Mouse (Mus musculus) embryonic facial prominence, embryonic 15.5 days (tissue): ENCODE results near the gene Mapkapk3. TPM values are rescaled to one million over a fixed set of nuclear protein-coding genes. Genes with fewer than 3 reads are reported as not detected.

Experiments used
- ATAC-seq: fragments of 200-750 bp; cut with Nextera tagmentation; 2 replicates; pipeline ENCODE4 v1.8.0; 2017; ENCODE audit warnings: low read depth, moderate TSS enrichment; ENCODE audit not compliant: insufficient number of reproducible peaks, low FRiP score, low TSS enrichment
- H3K27ac ChIP-seq: fragments of 300-500 bp; sonication (generic); replicated peaks from 2 replicates; pipeline ENCODE4 v1.5.1; 2015; ENCODE audit warnings: mild to moderate bottlenecking, inconsistent platforms
- H3K27me3 ChIP-seq: fragments of 300-500 bp; sonication (generic); 2 replicates; pipeline ENCODE4 v1.6.1; 2015; ENCODE audit warnings: inconsistent platforms
- H3K36me3 ChIP-seq: fragments of 300-500 bp; sonication (generic); 2 replicates; pipeline ENCODE4 v1.6.1; 2015; ENCODE audit warnings: mild to moderate bottlenecking, inconsistent platforms
- H3K4me1 ChIP-seq: fragments of 300-500 bp; sonication (generic); 2 replicates; pipeline ENCODE4 v1.6.1; 2015; ENCODE audit warnings: inconsistent platforms
- H3K4me2 ChIP-seq: fragments of 300-500 bp; sonication (generic); replicated peaks from 2 replicates; pipeline ENCODE4 v1.6.1; 2015; ENCODE audit warnings: mild to moderate bottlenecking, inconsistent platforms
- H3K4me3 ChIP-seq: fragments of 300-500 bp; sonication (generic); replicated peaks from 2 replicates; pipeline ENCODE4 v1.5.1; 2015; ENCODE audit warnings: mild to moderate bottlenecking, inconsistent platforms
- H3K9ac ChIP-seq: fragments of 300-500 bp; sonication (generic); 2 replicates; pipeline ENCODE4 v1.6.1; 2015; ENCODE audit warnings: inconsistent platforms
- H3K9me3 ChIP-seq: fragments of 300-500 bp; sonication (generic); replicated peaks from 2 replicates; pipeline ENCODE4 v1.6.1; 2016; ENCODE audit warnings: inconsistent platforms
- WGBS: fragments of 180-500 bp; shearing (Covaris S2); methylation state at CpG from one replicate; pipeline ENCODE4 v1.1.7; 2015; 5-methylcytosine and 5-hydroxymethylcytosine counted together
- polyA plus RNA-seq: library from polyadenylated mRNA; unstranded; fragments of >200 nt; fragmentation: Nextera tagmentation; extraction: Ambion mirVana; gene quantifications from 2 replicates; pipeline ENCODE4 v1.2.1, GENCODE M21; 2015

Mapkapk3 gene
- polyA plus RNA-seq, 1 experiment from 2014 or later = 24.0 TPM

GRCm38 (mm10) chr9:107288711-107289110 lies 966 bp downstream of the Mapkapk3 start:
- 22% methylated on average over 8 of the region's 8 CpGs for WGBS
- Histone ChIP-seq H3K4me1 (peaks cover 18% of the 10 kb centered on the region; the same call in 1 of the 2 replicates), H3K27ac (peak overlapping the region; percentile 86), H3K9me3 (no peaks in the 10 kb centered on the region), H3K4me3 (peak overlapping the region; percentile 53), H3K36me3 (no peaks in the 10 kb centered on the region), H3K27me3 (0 out of 2 replicates have a peak, but pooled peaks cover 8% of the 10 kb centered on the region), H3K4me2 (peak overlapping the region; percentile 94), H3K9ac (no peak overlapping the region)
- no peak for ATAC-seq

GRCm38 (mm10) chr9:107288105-107288650 lies 1.5 kb downstream of the Mapkapk3 start:
- WGBS = 85% methylated on average over 14 of the region's 14 CpGs
- ATAC-seq = no peak
- H3K27me3 ChIP-seq = 0 out of 2 replicates have a peak, but pooled peaks cover 7% of the 10 kb centered on the region
- H3K27ac ChIP-seq = no peak overlapping the region
- H3K36me3 ChIP-seq = no peaks in the 10 kb centered on the region
- H3K9ac ChIP-seq = no peak overlapping the region
- peaks cover 18% of the 10 kb centered on the region; the same call in 1 of the 2 replicates for H3K4me1 ChIP-seq
- peak overlapping the region; percentile 53 for H3K4me3 ChIP-seq
- H3K9me3 ChIP-seq = no peaks in the 10 kb centered on the region
- H3K4me2 ChIP-seq = peak overlapping the region; percentile 94

- Histone ChIP-seq H3K9me3 (no peaks in the 10 kb centered on the region), H3K27me3 (0 out of 2 replicates have a peak, but pooled peaks cover 4% of the 10 kb centered on the region), H3K4me1 (peaks cover 18% of the 10 kb centered on the region; the same call in 1 of the 2 replicates), H3K27ac (no peak overlapping the region), H3K9ac (no peak overlapping the region), H3K36me3 (no peaks in the 10 kb centered on the region), H3K4me3 (no peak overlapping the region), H3K4me2 (no peak overlapping the region)
- WGBS = 65% methylated on average over 2 of the region's 2 CpGs
- ATAC-seq = no peak
Observed at GRCm38 (mm10) chr9:107287294-107287693, 2.4 kb downstream of the Mapkapk3 start.

- no peak overlapping the region for H3K27ac ChIP-seq
- WGBS = 29% methylated on average over 3 of the region's 3 CpGs
- H3K27me3 ChIP-seq = no peaks in the 10 kb centered on the region
- no peak overlapping the region for H3K9ac ChIP-seq
- H3K4me1 ChIP-seq = peaks cover 22% of the 10 kb centered on the region
- H3K4me3 ChIP-seq = no peak overlapping the region
- no peak for ATAC-seq
- no peaks in the 10 kb centered on the region for H3K9me3 ChIP-seq
- H3K36me3 ChIP-seq = no peaks in the 10 kb centered on the region
- no peak overlapping the region for H3K4me2 ChIP-seq
Observed at GRCm38 (mm10) chr9:107285009-107285408, 4.7 kb downstream of the Mapkapk3 start.

GRCm38 (mm10) chr9:107282951-107283350 lies 6.7 kb downstream of the Mapkapk3 start:
- no peak overlapping the region for H3K4me3 ChIP-seq
- no peak overlapping the region for H3K27ac ChIP-seq
- no peak overlapping the region for H3K9ac ChIP-seq
- no peak for ATAC-seq
- H3K27me3 ChIP-seq = no peaks in the 10 kb centered on the region
- 73% methylated on average over 9 of the region's 9 CpGs for WGBS
- no peaks in the 10 kb centered on the region for H3K9me3 ChIP-seq
- peaks cover 28% of the 10 kb centered on the region for H3K4me1 ChIP-seq
- H3K4me2 ChIP-seq = no peak overlapping the region
- H3K36me3 ChIP-seq = no peaks in the 10 kb centered on the region

GRCm38 (mm10) chr9:107281241-107281987 lies 8.3 kb downstream of the Mapkapk3 start:
- Histone ChIP-seq H3K9ac (no peak overlapping the region), H3K36me3 (no peaks in the 10 kb centered on the region), H3K4me3 (no peak overlapping the region), H3K9me3 (no peaks in the 10 kb centered on the region), H3K27me3 (no peaks in the 10 kb centered on the region), H3K4me1 (peaks cover 27% of the 10 kb centered on the region), H3K27ac (no peak overlapping the region), H3K4me2 (no peak overlapping the region)
- WGBS = 83% methylated on average over 5 of the region's 5 CpGs
- ATAC-seq = no peak

GRCm38 (mm10) chr9:107280322-107281027 lies 9.2 kb downstream of the Mapkapk3 start:
- Histone ChIP-seq H3K4me1 (peaks cover 24% of the 10 kb centered on the region), H3K9ac (no peak overlapping the region), H3K36me3 (no peaks in the 10 kb centered on the region), H3K27me3 (no peaks in the 10 kb centered on the region), H3K4me3 (no peak overlapping the region), H3K27ac (peak overlapping the region; percentile 82), H3K9me3 (no peaks in the 10 kb centered on the region), H3K4me2 (peak overlapping the region; percentile 42)
- no peak for ATAC-seq
- WGBS = 52% methylated on average over 13 of the region's 13 CpGs

GRCm38 (mm10) chr9:107279378-107280321 lies 10.0 kb downstream of the Mapkapk3 start:
- Histone ChIP-seq H3K27me3 (no peaks in the 10 kb centered on the region), H3K4me2 (peak overlapping the region; percentile 42), H3K36me3 (no peaks in the 10 kb centered on the region), H3K9me3 (no peaks in the 10 kb centered on the region), H3K27ac (peak overlapping the region; percentile 82), H3K4me3 (no peak overlapping the region), H3K4me1 (peaks cover 24% of the 10 kb centered on the region), H3K9ac (no peak overlapping the region)
- 16% methylated on average over 16 of the region's 16 CpGs for WGBS
- peak; percentile 53 for ATAC-seq

GRCm38 (mm10) chr9:107278527-107279377 lies 10.9 kb downstream of the Mapkapk3 start:
- peak overlapping the region; percentile 82 for H3K27ac ChIP-seq
- 0 out of 2 replicates have a peak, but pooled peaks have one; percentile 13 for ATAC-seq

GRCm38 (mm10) chr9:107278126-107278525 lies 11.6 kb downstream of the Mapkapk3 start:
- Histone ChIP-seq H3K27me3 (no peaks in the 10 kb centered on the region), H3K36me3 (no peaks in the 10 kb centered on the region), H3K4me1 (peaks cover 24% of the 10 kb centered on the region), H3K27ac (no peak overlapping the region), H3K9ac (no peak overlapping the region), H3K9me3 (no peaks in the 10 kb centered on the region), H3K4me2 (no peak overlapping the region), H3K4me3 (no peak overlapping the region)
- 56% methylated on average over 4 of the region's 4 CpGs for WGBS
- ATAC-seq = no peak

More at GRCm38 (mm10) chr9:107278527-107279377, 10.9 kb downstream of the Mapkapk3 start:
- Histone ChIP-seq H3K9ac (no peak overlapping the region), H3K9me3 (no peaks in the 10 kb centered on the region), H3K36me3 (no peaks in the 10 kb centered on the region), H3K4me3 (no peak overlapping the region), H3K27me3 (no peaks in the 10 kb centered on the region), H3K4me1 (peaks cover 24% of the 10 kb centered on the region), H3K4me2 (no peak overlapping the region; the same call in 1 of the 2 replicates)
- WGBS = 42% methylated on average over 8 of the region's 8 CpGs
